Mouse (Mus musculus) liver, embryonic 14.5 days (tissue): ENCODE measurements at regions not wholly inside any gene's neighbourhood (a gene's known extent, or its start where the extent isn't known, plus 50 kb on each side); places are given as distances from the start of the nearest gene placed in this dataset.

Experiments
- CTCF ChIP-seq: IDR thresholded peaks from 2 replicates; pipeline ENCODE4 v1.5.1; 2016; ENCODE audit warnings: antibody characterized with exemption, low read depth, control low read depth
- EP300 ChIP-seq: IDR thresholded peaks from 2 replicates; pipeline ENCODE4 v1.6.1; 2016; ENCODE audit warnings: antibody characterized with exemption, low read depth

GRCm38 (mm10) chr4:64598465-64598864, 525.5 kb upstream of the Pappa start:
- TF ChIP-seq CTCF (no peak), EP300 (no peak)
